9 mouse cellular contexts compared by ENCODE assay signal in the genomic region with DNA sequence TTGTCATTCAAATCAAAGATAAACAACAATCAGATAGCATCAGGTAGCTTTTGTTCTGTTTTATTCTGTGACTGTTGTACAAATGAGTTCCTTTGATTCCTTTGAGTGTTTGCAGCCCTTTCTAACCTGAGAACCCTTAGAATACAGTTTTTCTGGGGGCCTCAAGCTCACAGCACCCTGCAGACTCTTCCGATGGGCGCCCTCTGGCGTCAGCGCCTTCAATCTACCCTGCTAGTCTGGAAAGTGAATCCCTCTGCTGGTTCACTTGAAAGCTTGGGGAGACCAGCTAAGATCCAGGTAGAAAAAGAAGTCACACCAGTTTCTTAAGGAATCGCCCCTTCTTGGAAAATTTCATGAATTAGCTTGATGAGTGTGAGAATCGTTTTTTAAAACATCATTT.
DNase-seq lines count a peak whose midpoint lies in the region; ATAC-seq and TF ChIP-seq lines count a peak whose summit lies in the region.
"Had no signal": no experiment of that assay in that cellular context is flagged by ENCODE, and none has a peak within 500 bp of the region (broad histone marks: within the 10 kb centered on the region; RNA-seq: fewer than 3 reads in every experiment).

No protein-coding gene starts in this region.

- no peak overlapping the region for H3K4me2 ChIP-seq in hindbrain, embryonic 12.5 days (replicated peaks)
- no peak overlapping the region for H3K4me2 ChIP-seq in neural tube, embryonic 11.5 days (ENCODE audit: low read depth)
- H3K4me2 ChIP-seq: liver, embryonic 15.5 days had no signal

- no peak for TF ChIP-seq EP300 in ES-Bruce4 (IDR thresholded peaks at IDR 0.05; ENCODE audit: insufficient read depth, low read depth, low read length)

- H3K4me1 ChIP-seq in hindbrain, embryonic 10.5 days (replicated peaks): no peaks in the 10 kb centered on the region
- H3K4me1 ChIP-seq in hindbrain, embryonic 12.5 days: no peaks in the 10 kb centered on the region
- no peaks in the 10 kb centered on the region for H3K4me1 ChIP-seq in ES-Bruce4 (ENCODE audit: control insufficient read depth, insufficient read depth, low read length)
- no peaks in the 10 kb centered on the region for H3K4me1 ChIP-seq in neural tube, embryonic 11.5 days (ENCODE audit: control insufficient read depth, insufficient read depth, low read length)
- H3K4me1 ChIP-seq: liver, embryonic 15.5 days had no signal

- no peak overlapping the region for H3K27ac ChIP-seq in hindbrain, embryonic 10.5 days
- H3K27ac ChIP-seq in hindbrain, embryonic 12.5 days: no peak overlapping the region
- no peak overlapping the region for H3K27ac ChIP-seq in ES-Bruce4 (ENCODE audit: insufficient read depth, low read length)
- no peak overlapping the region for H3K27ac ChIP-seq in neural tube, embryonic 11.5 days (ENCODE audit: low read depth, low read length)
- H3K27ac ChIP-seq: liver, embryonic 15.5 days had no signal

- TF ChIP-seq CTCF in ES-Bruce4 (IDR thresholded peaks at IDR 0.05; ENCODE audit: low read depth, low read length): peak; percentile 63

- no peak for ATAC-seq in hindbrain, embryonic 12.5 days (ENCODE audit: low FRiP score)
- ATAC-seq in frontal cortex, adult (ENCODE audit: low TSS enrichment): peak; percentile 93
- ATAC-seq in neural tube, embryonic 11.5 days (ENCODE audit: insufficient read depth, low FRiP score, low TSS enrichment): no peak

- no peak for TF ChIP-seq POLR2A in ES-Bruce4 (IDR thresholded peaks at IDR 0.05; ENCODE audit: insufficient read depth, low read length)

- H3K9me3 ChIP-seq in hindbrain, embryonic 10.5 days: no peaks in the 10 kb centered on the region
- no peaks in the 10 kb centered on the region for H3K9me3 ChIP-seq in hindbrain, embryonic 12.5 days (replicated peaks)
- no peaks in the 10 kb centered on the region for H3K9me3 ChIP-seq in ES-Bruce4 (replicated peaks; ENCODE audit: control insufficient read depth, insufficient read depth, low read length, poor library complexity, severe bottlenecking)
- no peaks in the 10 kb centered on the region for H3K9me3 ChIP-seq in neural tube, embryonic 11.5 days (ENCODE audit: control insufficient read depth, low read length)
- H3K9me3 ChIP-seq: liver, embryonic 15.5 days had no signal

- no peaks in the 10 kb centered on the region for H3K36me3 ChIP-seq in hindbrain, embryonic 10.5 days
- no peaks in the 10 kb centered on the region for H3K36me3 ChIP-seq in hindbrain, embryonic 12.5 days
- no peaks in the 10 kb centered on the region for H3K36me3 ChIP-seq in ES-Bruce4 (ENCODE audit: control insufficient read depth, insufficient read depth, low read length, poor library complexity, severe bottlenecking)
- H3K36me3 ChIP-seq in neural tube, embryonic 11.5 days (ENCODE audit: control insufficient read depth, insufficient read depth, low read length): no peaks in the 10 kb centered on the region
- H3K36me3 ChIP-seq: liver, embryonic 15.5 days had no signal

- H3K9ac ChIP-seq in hindbrain, embryonic 12.5 days: no peak overlapping the region
- H3K9ac ChIP-seq in ES-Bruce4 (ENCODE audit: low read depth, poor library complexity, severe bottlenecking): no peak overlapping the region
- no peak overlapping the region for H3K9ac ChIP-seq in neural tube, embryonic 11.5 days (ENCODE audit: low read length)
- H3K9ac ChIP-seq: liver, embryonic 15.5 days had no signal

- 12% methylated on average over 6 of the region's 6 CpGs for WGBS in hindbrain, embryonic 10.5 days
- WGBS in hindbrain, embryonic 12.5 days: 14% methylated on average over 6 of the region's 6 CpGs
- WGBS in neural tube, embryonic 11.5 days: 19% methylated on average over 6 of the region's 6 CpGs

- H3K4me3 ChIP-seq in hindbrain, embryonic 10.5 days: no peak overlapping the region
- no peak overlapping the region for H3K4me3 ChIP-seq in hindbrain, embryonic 12.5 days
- H3K4me3 ChIP-seq in ES-Bruce4 (ENCODE audit: low read depth, low read length): no peak overlapping the region
- H3K4me3 ChIP-seq in neural tube, embryonic 11.5 days (ENCODE audit: low read depth, low read length): no peak overlapping the region
- H3K4me3 ChIP-seq: liver, embryonic 15.5 days had no signal

- no peaks in the 10 kb centered on the region for H3K27me3 ChIP-seq in hindbrain, embryonic 10.5 days (ENCODE audit: insufficient read depth, poor library complexity, severe bottlenecking)
- no peaks in the 10 kb centered on the region for H3K27me3 ChIP-seq in hindbrain, embryonic 12.5 days
- H3K27me3 ChIP-seq in ES-Bruce4 (ENCODE audit: control insufficient read depth, insufficient read depth, low read length, poor library complexity, severe bottlenecking): no peaks in the 10 kb centered on the region
- H3K27me3 ChIP-seq in neural tube, embryonic 11.5 days (ENCODE audit: control insufficient read depth, insufficient read depth, low read length): no peaks in the 10 kb centered on the region
- H3K27me3 ChIP-seq: liver, embryonic 15.5 days had no signal

- peak; percentile 41 for DNase-seq in hindbrain, embryonic 10.5 days (ENCODE audit: low spot score)
- DNase-seq in brain, adult 2 months (ENCODE audit: low read depth, low spot score): peak; percentile 65
- peak; percentile 24 to 71 for DNase-seq in layer of hippocampus, postnatal 25 days (ENCODE audit: extremely low spot score in 1 of 2, low spot score in 1 of 2)
- peak; percentile 69 for DNase-seq in neural tube, embryonic 11.5 days (ENCODE audit: low spot score)
- DNase-seq in spleen, adult 12 weeks (ENCODE audit: low spot score): no peak
